Mouse (Mus musculus) bone marrow macrophage, adult 2 months (primary cell): ENCODE measurements around the gene Ppm1h. TPM values are rescaled to one million over a fixed set of nuclear protein-coding genes. Genes with fewer than 3 reads are reported as not detected.
A peak's percentile ranks its signal among the peaks of the same experiment; 100 is the strongest.

Experiments
- H3K27ac ChIP-seq: 2 replicates; pipeline ENCODE4 v1.5.1; 2012; ENCODE audit warnings: low read depth, low read length; ENCODE audit not compliant: insufficient read depth
- H3K4me1 ChIP-seq: 2 replicates; pipeline ENCODE4 v1.6.1; 2012; ENCODE audit warnings: low read length; ENCODE audit not compliant: control insufficient read depth, insufficient read depth
- H3K4me3 ChIP-seq: 2 replicates; pipeline ENCODE4 v1.5.1; 2012; ENCODE audit warnings: mild to moderate bottlenecking, low read length, moderate library complexity; ENCODE audit not compliant: insufficient read depth
- CTCF ChIP-seq: IDR thresholded peaks from 2 replicates; pipeline ENCODE4 v1.5.1; 2012; ENCODE audit warnings: low read depth, mild to moderate bottlenecking, low read length, moderate library complexity
- POLR2A ChIP-seq: IDR thresholded peaks from 2 replicates; pipeline ENCODE4 v1.6.1; 2012; ENCODE audit warnings: mild to moderate bottlenecking, low read depth, low read length, borderline replicate concordance
- polyA plus RNA-seq: library from polyadenylated mRNA; stranded (reverse); fragments of >200 nt; gene quantifications from 2 replicates; pipeline ENCODE4 v1.2.4, GENCODE M21; 2012; ENCODE audit not compliant: missing spikeins, insufficient read depth, insufficient read length

The Ppm1h gene
- polyA plus RNA-seq, 1 experiment = 52.4 TPM

DNA sequence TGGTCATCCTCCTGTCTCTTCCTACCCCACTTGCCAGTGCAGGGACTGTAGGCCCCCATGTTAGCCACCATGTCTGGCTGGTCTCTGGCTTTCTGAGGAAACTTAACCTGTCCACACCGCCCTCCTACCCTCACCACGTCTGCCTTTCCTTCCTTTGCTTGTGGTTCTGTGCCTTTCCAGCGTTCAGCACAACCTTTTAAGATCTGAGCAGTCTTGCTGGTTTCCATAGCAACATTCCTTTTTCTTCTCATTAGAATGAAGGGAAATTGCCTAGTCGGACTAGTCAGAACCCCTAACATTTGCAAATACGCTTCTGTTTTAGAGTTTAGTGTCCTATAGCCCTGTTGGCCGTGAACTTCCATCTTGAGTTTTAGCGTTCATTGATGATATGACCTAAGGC lies 62.6 kb downstream of the Ppm1h start:
- H3K4me3 ChIP-seq = no peak overlapping the region
- peaks cover 72% of the 10 kb centered on the region for H3K4me1 ChIP-seq
- TF ChIP-seq CTCF (no peak), POLR2A (no peak)
- 0 out of 2 replicates have a peak overlapping the region, but pooled peaks have one; percentile 1 for H3K27ac ChIP-seq

DNA sequence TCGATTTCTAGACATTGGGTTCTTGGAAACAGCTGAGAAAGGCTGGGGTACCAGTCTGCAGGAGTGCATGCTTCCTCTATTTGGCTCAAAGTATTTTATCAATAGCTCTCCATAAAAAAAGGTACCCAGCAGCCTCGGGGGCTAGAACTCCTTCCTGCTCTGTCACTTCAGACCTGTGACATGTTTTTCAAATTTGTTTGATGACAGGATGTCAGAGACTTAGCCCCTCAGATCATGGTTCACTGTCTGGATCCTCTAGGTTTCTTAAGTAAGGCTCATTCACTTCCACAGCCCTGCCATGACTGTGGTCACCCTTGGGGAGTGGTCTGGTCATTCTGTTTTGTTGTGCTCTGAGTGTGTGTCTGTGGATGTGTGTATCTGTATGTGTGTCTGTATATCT lies 63.6 kb downstream of the Ppm1h start:
- H3K4me1 ChIP-seq = peaks cover 73% of the 10 kb centered on the region
- H3K27ac ChIP-seq = no peak overlapping the region
- no peak overlapping the region for H3K4me3 ChIP-seq
- TF ChIP-seq CTCF (no peak), POLR2A (no peak)

DNA sequence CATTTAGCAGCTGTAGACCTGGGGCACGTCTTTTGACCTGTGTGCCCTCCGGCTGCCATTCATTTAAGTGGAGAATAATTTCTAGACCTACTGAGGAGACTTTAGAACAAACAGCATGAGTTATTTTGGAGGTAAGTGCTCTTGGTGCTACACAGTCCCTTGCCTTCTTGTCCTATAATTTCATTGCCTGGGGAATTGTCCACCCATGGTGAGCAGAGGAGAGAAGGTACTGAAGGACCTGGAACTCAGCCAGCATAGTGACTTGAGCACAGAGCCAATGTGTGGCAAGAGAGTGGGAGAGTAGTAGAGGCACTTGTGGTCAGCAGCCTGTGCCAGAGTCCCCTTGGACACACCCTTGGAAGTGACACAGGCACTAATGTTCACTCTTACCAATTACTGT lies 64.8 kb downstream of the Ppm1h start:
- TF ChIP-seq CTCF (no peak), POLR2A (no peak)
- H3K4me3 ChIP-seq = no peak overlapping the region
- H3K27ac ChIP-seq = no peak overlapping the region

DNA sequence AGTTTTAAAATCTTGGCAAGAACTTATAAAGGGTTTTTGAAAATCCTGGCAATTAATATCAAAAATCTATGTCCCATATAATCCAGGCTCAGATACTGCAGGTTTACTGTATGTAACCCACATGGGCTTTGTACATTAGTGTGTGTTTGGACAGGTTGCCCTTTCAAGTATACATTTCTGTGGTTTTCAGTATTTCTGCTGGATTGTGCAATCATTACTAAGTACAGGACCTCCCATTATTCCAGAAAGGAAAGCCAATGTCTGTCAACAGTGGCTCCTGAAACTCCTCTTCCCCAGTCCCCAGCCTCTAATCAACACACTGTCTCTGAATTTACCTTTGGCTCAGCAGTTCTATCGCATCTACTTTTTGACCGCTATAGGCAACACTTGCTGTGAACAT lies 66.4 kb downstream of the Ppm1h start:
- Histone ChIP-seq H3K27ac (no peak overlapping the region), H3K4me1 (peaks cover 68% of the 10 kb centered on the region), H3K4me3 (no peak overlapping the region)
- TF ChIP-seq POLR2A (no peak), CTCF (no peak)

More for the DNA sequence above, 64.8 kb downstream of the Ppm1h start:
- peaks cover 72% of the 10 kb centered on the region for H3K4me1 ChIP-seq

DNA sequence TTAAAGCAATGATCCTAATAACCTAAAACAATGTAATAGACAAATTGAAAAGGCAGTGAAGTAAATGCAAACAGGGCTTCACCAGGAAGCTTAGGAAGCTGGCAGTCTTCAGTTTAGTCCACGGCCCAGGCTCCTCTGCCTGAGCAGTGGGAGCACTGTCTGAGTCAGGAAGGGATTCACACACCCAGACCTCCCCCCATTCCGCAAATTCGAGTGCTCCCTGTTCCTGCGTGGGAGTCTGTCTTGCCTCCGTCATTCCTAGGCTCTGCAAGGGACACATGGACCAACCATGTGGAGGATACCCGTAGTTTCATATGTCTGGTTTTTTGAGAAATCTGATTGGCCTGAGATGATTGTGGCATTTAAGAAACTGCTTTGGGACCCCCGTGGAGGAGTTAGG lies 67.6 kb downstream of the Ppm1h start:
- Histone ChIP-seq H3K4me1 (peaks cover 58% of the 10 kb centered on the region), H3K27ac (no peak overlapping the region), H3K4me3 (no peak overlapping the region)
- no peak for TF ChIP-seq CTCF
- no peak for TF ChIP-seq POLR2A

DNA sequence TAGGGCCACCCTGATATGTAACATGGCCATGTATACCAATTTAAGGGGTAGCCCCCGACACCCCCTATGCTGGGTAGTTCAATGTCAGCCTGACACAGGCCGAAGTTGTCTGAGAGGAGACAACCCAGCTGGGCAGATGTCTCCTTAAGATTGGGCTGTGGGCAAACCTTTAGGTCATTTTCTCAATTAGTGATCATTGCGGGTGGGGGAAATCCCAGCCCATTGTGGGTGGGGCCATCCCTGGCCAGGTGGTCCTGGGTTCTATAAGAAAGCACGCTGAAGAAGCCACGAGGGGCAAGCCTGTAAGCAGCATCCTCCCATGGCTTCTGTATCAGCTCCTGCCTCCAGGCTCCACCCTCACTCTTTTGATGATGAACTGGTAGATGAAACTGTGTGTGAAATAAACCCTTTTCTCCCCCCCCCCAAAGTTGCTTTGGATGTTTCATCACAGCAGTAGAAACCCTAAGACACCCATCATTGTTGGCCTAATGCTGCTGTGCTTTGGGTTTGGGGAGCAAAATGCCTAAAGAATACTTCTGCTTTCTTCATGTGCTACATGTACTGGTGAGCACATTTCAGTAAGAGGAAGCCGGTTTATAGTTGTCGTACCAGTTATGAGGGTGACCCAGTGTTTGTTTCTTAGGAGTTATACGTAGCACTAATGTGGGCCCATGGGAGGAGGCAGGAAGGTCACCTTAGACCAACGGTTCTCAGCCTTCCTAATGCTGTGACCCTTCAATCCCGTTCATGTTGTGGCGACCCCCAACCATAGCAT lies 68.8 kb downstream of the Ppm1h start:
- H3K4me1 ChIP-seq = peaks cover 47% of the 10 kb centered on the region
- no peak for TF ChIP-seq POLR2A
- TF ChIP-seq CTCF = no peak
- H3K4me3 ChIP-seq = no peak overlapping the region
- peak overlapping the region; percentile 86 for H3K27ac ChIP-seq

DNA sequence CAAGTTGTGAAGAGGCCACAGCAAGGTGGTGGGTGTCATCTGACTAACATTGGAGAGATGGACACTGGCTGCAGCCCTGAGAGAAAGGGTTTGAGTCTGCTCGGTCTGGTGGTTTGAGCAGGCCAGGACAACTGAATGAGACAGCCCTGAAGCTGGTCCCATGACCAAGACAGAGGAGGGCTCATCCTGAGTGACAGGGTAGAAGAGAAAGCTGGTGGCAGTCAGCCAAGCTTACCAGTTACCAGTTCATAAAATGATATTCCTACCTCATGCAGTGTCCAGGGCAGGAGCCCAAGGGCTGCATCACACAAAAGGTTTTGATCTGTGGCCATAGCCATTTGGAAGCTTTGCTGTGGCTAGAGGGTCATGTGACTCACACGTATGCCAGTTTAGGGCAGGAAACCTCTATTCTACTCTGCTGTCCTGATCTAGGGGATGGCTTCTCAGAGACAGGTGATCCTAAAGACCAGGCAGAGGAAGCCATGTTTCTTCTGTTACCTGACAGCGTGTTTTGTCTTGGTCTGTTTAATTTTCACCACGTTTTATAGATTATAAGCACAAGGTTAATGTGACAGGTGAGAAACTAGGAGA lies 69.9 kb downstream of the Ppm1h start:
- no peak overlapping the region for H3K4me3 ChIP-seq
- peaks cover 45% of the 10 kb centered on the region for H3K4me1 ChIP-seq
- peak overlapping the region; percentile 86 for H3K27ac ChIP-seq

DNA sequence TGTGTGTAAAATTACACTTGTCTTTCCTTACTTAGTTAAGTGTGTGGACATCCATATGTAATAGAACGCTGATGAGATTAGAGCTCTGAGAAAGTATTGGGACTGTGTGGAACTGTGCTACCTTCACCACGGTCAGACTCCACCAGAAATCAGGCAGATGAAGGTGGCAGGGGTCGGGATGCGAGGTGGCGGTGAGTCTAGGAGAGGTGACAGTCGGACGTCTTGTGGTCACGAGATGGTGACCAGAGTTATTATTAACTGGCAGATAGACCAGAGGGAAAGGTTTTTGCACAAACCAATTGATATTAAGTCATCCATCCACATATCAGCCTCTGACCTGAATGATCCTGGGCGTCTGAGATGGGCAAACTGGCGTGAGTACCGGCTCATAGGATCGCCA lies 70.5 kb downstream of the Ppm1h start:
- TF ChIP-seq CTCF = no peak
- no peak for TF ChIP-seq POLR2A
- H3K4me1 ChIP-seq = peaks cover 46% of the 10 kb centered on the region

More for the DNA sequence above, 69.9 kb downstream of the Ppm1h start:
- TF ChIP-seq CTCF (no peak), POLR2A (no peak)

DNA sequence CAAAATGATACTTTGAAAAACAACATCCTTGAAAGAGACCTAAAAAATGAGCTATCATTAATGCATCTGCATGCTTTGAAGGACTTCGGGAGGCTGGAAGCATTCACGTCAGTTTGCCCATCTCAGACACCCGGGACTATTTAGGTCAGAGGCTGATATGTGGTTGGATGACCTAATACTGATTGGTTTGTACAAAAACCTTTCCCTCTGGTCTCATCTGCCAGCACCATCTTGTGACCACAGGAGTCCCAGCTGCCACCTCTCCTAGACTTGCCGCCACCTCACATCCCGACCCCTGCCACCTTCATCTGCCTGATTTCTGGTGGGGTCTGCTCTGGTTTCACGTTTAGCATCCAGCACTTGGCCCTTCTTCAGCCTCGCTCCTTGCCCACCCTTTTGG lies 71.3 kb downstream of the Ppm1h start:
- Histone ChIP-seq H3K4me1 (peaks cover 50% of the 10 kb centered on the region), H3K4me3 (no peak overlapping the region), H3K27ac (no peak overlapping the region)
- TF ChIP-seq POLR2A (no peak), CTCF (no peak)

More for the DNA sequence above, 70.5 kb downstream of the Ppm1h start:
- H3K27ac ChIP-seq = no peak overlapping the region
- no peak overlapping the region for H3K4me3 ChIP-seq
